Mouse (Mus musculus): ENCODE data around the gene Gm8122. TPM values are rescaled to one million over a fixed set of nuclear protein-coding genes. Genes with fewer than 3 reads are reported as not detected.
"Not testable (repeated sequence)": the region's sequence is repeated elsewhere in the genome, so short reads cannot be mapped to it uniquely, and the experiment has no call there.

The Gm8122 gene
- polyA plus RNA-seq, 1 experiment from 2014 or later, result not detected

DNA sequence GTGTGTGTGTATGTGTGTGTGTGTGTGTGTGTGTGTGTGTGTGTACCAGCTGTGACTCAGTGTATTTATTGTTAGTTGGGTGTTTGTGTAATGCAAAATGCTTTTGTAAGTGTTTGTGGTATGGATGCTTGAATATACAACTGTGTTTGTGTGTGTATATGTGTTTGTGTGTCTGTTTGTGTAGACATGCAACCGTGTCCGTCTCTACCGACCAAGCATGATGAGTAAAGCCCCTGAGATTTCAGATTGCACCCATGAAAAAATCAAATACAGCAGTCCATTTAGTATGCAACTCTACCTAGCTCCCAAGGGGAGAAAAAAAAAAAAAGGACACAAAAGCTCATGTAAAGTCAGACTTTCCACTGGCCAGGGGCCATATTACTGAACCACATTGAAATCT, 28.3 kb upstream of the Gm8122 start:
- not testable (repeated sequence) for H3K4me1 ChIP-seq (ENCODE audit: control insufficient read depth, low read depth, low read length); H3K9ac ChIP-seq (ENCODE audit: low read depth, low read length); H3K36me3 ChIP-seq (ENCODE audit: control insufficient read depth, insufficient read depth); H3K27me3 ChIP-seq (ENCODE audit: control insufficient read depth, insufficient read depth, low read depth, low read length); ATAC-seq (ENCODE audit: low read depth); H3K4me3 ChIP-seq (ENCODE audit: low read depth, low read length); H3K4me2 ChIP-seq (ENCODE audit: low read depth, low read length); H3K9me3 ChIP-seq (replicated peaks; ENCODE audit: control insufficient read depth, low read length); H3K27ac ChIP-seq (ENCODE audit: low read length)
- WGBS (ENCODE audit: insufficient replicate concordance), result 40% methylated on average over 3 of the region's 3 CpGs

DNA sequence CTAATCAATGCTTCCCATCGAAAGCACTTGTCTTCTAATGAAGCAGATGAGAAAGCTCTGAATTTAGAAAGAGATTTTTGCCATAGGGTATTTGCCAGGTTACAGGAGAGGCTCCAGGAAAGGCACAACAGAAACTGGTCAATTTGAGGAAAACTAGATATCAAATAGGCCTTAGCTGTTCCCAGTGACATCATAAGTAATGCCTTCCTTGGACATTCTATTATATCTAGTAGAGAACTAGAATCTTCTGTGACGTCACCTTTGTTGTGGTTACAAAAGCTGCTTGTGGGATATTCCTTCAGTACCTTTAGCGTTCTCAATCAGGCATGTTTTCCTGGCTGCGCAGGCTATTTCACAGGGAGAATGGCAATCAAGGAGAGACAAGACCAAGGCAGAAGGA, 23.2 kb upstream of the Gm8122 start, which contains the start of gene Gm8126:
Gene Gm8126, plus strand, starts transcription at position 301 of the 400 bp plus-strand sequence.
- H3K4me3 ChIP-seq (ENCODE audit: low read depth, low read length); H3K9me3 ChIP-seq (replicated peaks; ENCODE audit: control insufficient read depth, low read length); H3K36me3 ChIP-seq (ENCODE audit: control insufficient read depth, insufficient read depth); H3K4me2 ChIP-seq (ENCODE audit: low read depth, low read length); ATAC-seq (ENCODE audit: low read depth); H3K27me3 ChIP-seq (ENCODE audit: control insufficient read depth, insufficient read depth, low read depth, low read length); H3K4me1 ChIP-seq (ENCODE audit: control insufficient read depth, low read depth, low read length); H3K27ac ChIP-seq (ENCODE audit: low read length); H3K9ac ChIP-seq (ENCODE audit: low read depth, low read length): not testable (repeated sequence)
- WGBS (ENCODE audit: insufficient replicate concordance), result 72% methylated on average over 2 of the region's 4 CpGs

DNA sequence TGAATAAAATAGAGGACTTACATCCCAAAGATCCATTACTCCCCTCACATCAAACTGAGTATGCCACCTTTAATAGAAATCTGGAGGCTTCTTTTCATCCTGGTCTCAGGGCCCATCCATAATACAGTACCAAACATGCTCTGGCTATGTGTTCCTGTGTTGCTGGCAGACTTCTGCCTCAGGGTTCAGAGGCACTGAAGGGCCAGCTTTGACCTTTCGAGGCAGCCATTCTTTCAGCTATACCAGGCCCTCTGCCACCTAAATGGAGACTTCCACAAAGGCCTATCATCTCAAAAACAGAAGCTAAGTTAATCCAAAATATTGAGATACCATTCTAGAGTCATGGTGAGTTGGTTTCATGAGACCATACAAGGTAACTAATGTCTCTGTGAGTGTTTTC, 21.4 kb upstream of the Gm8122 start:
- not testable (repeated sequence) for H3K4me2 ChIP-seq (ENCODE audit: low read depth, low read length); H3K27ac ChIP-seq (ENCODE audit: low read length); H3K36me3 ChIP-seq (ENCODE audit: control insufficient read depth, insufficient read depth); H3K27me3 ChIP-seq (ENCODE audit: control insufficient read depth, insufficient read depth, low read depth, low read length); H3K4me3 ChIP-seq (ENCODE audit: low read depth, low read length); H3K9me3 ChIP-seq (replicated peaks; ENCODE audit: control insufficient read depth, low read length); H3K9ac ChIP-seq (ENCODE audit: low read depth, low read length); H3K4me1 ChIP-seq (ENCODE audit: control insufficient read depth, low read depth, low read length); ATAC-seq (ENCODE audit: low read depth)
- 48% methylated on average over 1 of the region's 1 CpGs for WGBS (ENCODE audit: insufficient replicate concordance)

DNA sequence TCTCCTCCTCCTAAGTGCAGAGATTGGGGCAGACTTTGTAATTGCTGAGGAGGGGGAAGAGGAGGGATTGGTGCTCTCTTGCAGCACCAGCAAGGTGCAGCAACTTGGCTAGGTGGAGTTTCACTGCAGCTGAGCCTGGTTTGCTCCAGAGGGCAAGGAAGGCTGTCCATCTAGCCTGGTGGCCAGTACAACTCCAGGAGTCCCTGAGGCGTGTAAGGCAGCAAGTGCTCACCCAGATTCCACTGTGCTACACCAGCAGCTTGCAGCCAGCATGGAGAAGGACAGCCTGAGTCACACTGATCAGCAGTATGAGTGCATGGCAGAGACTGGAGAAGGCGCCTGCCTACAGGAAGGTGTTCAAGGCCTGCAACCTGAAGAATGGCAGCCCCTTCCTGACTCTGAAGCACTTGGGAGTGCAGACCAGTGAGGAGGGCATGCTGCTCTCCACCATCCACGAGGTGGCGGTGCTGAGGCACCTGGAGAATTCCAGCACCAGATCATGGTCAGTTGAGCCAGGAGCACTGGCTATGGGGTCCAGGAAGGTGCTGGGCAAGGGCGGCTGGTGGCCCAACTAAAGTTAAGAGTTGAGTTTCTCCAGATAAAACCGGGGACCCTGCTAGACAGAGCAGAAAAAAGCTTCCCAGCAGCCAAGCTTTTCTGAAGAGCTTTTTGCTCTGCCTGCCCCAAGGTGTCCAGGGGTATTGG, 15.6 kb upstream of the Gm8122 start:
- H3K4me1 ChIP-seq (ENCODE audit: control insufficient read depth, low read depth, low read length); H3K27ac ChIP-seq (ENCODE audit: low read length); ATAC-seq (ENCODE audit: low read depth); H3K4me2 ChIP-seq (ENCODE audit: low read depth, low read length); H3K9me3 ChIP-seq (replicated peaks; ENCODE audit: control insufficient read depth, low read length); H3K4me3 ChIP-seq (ENCODE audit: low read depth, low read length); H3K27me3 ChIP-seq (ENCODE audit: control insufficient read depth, insufficient read depth, low read depth, low read length); H3K9ac ChIP-seq (ENCODE audit: low read depth, low read length); H3K36me3 ChIP-seq (ENCODE audit: control insufficient read depth, insufficient read depth): not testable (repeated sequence)
- 24% methylated on average over 5 of the region's 6 CpGs for WGBS (ENCODE audit: insufficient replicate concordance)

DNA sequence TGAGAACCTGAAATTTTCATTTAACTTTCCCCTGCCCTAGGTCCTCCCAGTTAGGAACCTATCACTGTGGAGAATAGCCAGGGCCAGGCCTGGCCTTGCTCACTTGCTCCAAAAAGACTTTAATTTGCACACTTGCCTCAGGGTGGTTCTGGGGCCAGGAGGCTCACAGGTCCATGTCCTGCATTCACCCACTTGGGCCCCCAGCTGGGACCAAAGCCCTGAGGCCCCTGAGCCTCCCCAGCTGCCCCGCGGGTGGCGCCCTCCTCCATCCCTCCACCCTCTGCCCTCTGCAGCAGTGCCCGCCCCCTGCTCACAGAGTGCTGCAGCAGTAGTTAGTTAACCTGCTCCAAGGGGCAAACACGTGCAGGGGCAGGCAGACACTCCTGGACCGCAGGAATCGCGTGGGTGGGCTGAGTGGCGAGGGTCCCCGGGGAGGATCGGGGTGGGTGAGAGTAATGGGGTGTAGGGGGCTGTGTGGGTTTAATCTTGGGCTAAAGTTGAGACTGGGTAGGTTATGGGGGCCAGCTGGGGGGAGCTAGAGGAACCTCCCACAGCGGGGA, 14.6 kb upstream of the Gm8122 start:
- 43% methylated on average over 9 of the region's 12 CpGs for WGBS (ENCODE audit: insufficient replicate concordance)
- not testable (repeated sequence) for H3K4me3 ChIP-seq (ENCODE audit: low read depth, low read length); H3K36me3 ChIP-seq (ENCODE audit: control insufficient read depth, insufficient read depth); H3K4me1 ChIP-seq (ENCODE audit: control insufficient read depth, low read depth, low read length); H3K9ac ChIP-seq (ENCODE audit: low read depth, low read length); ATAC-seq (ENCODE audit: low read depth); H3K27ac ChIP-seq (ENCODE audit: low read length); H3K9me3 ChIP-seq (replicated peaks; ENCODE audit: control insufficient read depth, low read length); H3K27me3 ChIP-seq (ENCODE audit: control insufficient read depth, insufficient read depth, low read depth, low read length); H3K4me2 ChIP-seq (ENCODE audit: low read depth, low read length)

DNA sequence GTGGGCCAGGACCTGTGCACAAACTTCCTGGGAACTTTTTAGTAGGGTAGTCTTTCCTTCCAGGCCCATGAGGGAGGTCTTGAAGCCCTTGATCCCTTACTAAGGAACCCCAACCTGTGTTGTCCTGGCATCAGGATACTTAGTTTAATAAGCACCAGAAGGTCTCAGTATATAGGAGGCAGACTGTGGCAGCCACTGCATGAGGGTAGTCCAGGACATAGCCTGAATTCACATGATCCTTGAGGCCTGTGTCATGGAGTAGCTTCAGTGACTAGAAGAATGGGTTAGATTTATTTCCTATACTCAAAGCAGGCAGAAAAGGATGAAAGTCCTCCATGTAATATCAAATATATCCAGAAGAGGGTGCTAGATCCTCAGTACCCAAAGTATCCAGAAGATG, 2.7 kb upstream of the Gm8122 start:
- H3K27me3 ChIP-seq (ENCODE audit: control insufficient read depth, insufficient read depth, low read depth, low read length); H3K4me2 ChIP-seq (ENCODE audit: low read depth, low read length); H3K4me3 ChIP-seq (ENCODE audit: low read depth, low read length); H3K27ac ChIP-seq (ENCODE audit: low read length); ATAC-seq (ENCODE audit: low read depth); H3K4me1 ChIP-seq (ENCODE audit: control insufficient read depth, low read depth, low read length); H3K36me3 ChIP-seq (ENCODE audit: control insufficient read depth, insufficient read depth); H3K9ac ChIP-seq (ENCODE audit: low read depth, low read length); H3K9me3 ChIP-seq (replicated peaks; ENCODE audit: control insufficient read depth, low read length): not testable (repeated sequence)

Other genes starting within 250 kb of the Gm8122 start
- not detected in 2 replicates for gene Gm8082, start 241.7 kb downstream of the Gm8122 start, polyA plus RNA-seq (2015; fragmentation: Nextera tagmentation; extraction: Ambion mirVana)
- gene Gm10376, start 219.7 kb downstream of the Gm8122 start, polyA plus RNA-seq (2015; fragmentation: Nextera tagmentation; extraction: Ambion mirVana), result not detected in 2 replicates
- gene Gm8094, start 158.7 kb downstream of the Gm8122 start, polyA plus RNA-seq (2015; fragmentation: Nextera tagmentation; extraction: Ambion mirVana), result not detected in 2 replicates
- gene Gm8104, start 134.7 kb downstream of the Gm8122 start, polyA plus RNA-seq (2015; fragmentation: Nextera tagmentation; extraction: Ambion mirVana), result not detected in 2 replicates
- not detected in 2 replicates for gene Gm7233, start 55.4 kb downstream of the Gm8122 start, polyA plus RNA-seq (2015; fragmentation: Nextera tagmentation; extraction: Ambion mirVana)
- not detected in 2 replicates for gene Gm8126, start 23.3 kb upstream of the Gm8122 start, polyA plus RNA-seq (2015; fragmentation: Nextera tagmentation; extraction: Ambion mirVana)
- not detected in 2 replicates for gene Gm9732, start 39.7 kb upstream of the Gm8122 start, polyA plus RNA-seq (2015; fragmentation: Nextera tagmentation; extraction: Ambion mirVana)
- gene Gm8127, start 58.5 kb upstream of the Gm8122 start, polyA plus RNA-seq (2015; fragmentation: Nextera tagmentation; extraction: Ambion mirVana), result not detected in 2 replicates
- not detected in 2 replicates for gene 1700001F09Rik, start 112.5 kb upstream of the Gm8122 start, polyA plus RNA-seq (2015; fragmentation: Nextera tagmentation; extraction: Ambion mirVana)
- gene Gm8138, start 181.0 kb upstream of the Gm8122 start, polyA plus RNA-seq (2015; fragmentation: Nextera tagmentation; extraction: Ambion mirVana), result not detected in 2 replicates